Mouse (Mus musculus) C2C12 (cell line): ENCODE measurements at regions not wholly inside any gene's neighbourhood (a gene's known extent, or its start where the extent isn't known, plus 50 kb on each side); places are given as distances from the start of the nearest gene placed in this dataset.

Experiments
- H3K27me3 ChIP-seq: one replicate; pipeline ENCODE4 v1.6.1; 2011; ENCODE audit not compliant: control insufficient read depth, insufficient read depth, insufficient read length
- H3K36me3 ChIP-seq: one replicate; pipeline ENCODE4 v1.6.1; 2011; ENCODE audit not compliant: control insufficient read depth, insufficient read depth
- H3K4me3 ChIP-seq: one replicate; pipeline ENCODE4 v1.5.1; 2011; ENCODE audit warnings: mild to moderate bottlenecking, control low read depth; ENCODE audit not compliant: poor library complexity, insufficient read depth, severe bottlenecking
- H3K79me2 ChIP-seq: one replicate; pipeline ENCODE4 v1.6.1; 2011; ENCODE audit not compliant: control insufficient read depth, insufficient read depth
- H3K79me3 ChIP-seq: one replicate; pipeline ENCODE4 v1.6.1; 2011; ENCODE audit warnings: low read depth, control low read depth
- H3ac ChIP-seq: one replicate; pipeline ENCODE3; 2011; ENCODE audit warnings: low read depth; ENCODE audit not compliant: control insufficient read depth, insufficient read length
- CEBPB ChIP-seq: IDR thresholded peaks from one replicate; pipeline ENCODE4 v1.6.1; 2011; ENCODE audit warnings: low read depth, mild to moderate bottlenecking, control low read depth, moderate library complexity
- CTCF ChIP-seq: IDR thresholded peaks from one replicate; pipeline ENCODE4 v1.5.1; 2011; ENCODE audit not compliant: control insufficient read depth, insufficient read depth, insufficient read length
- FOSL1 ChIP-seq: IDR thresholded peaks from one replicate; pipeline ENCODE4 v1.8.0; 2011; ENCODE audit warnings: mild to moderate bottlenecking, low read length; ENCODE audit not compliant: poor library complexity, insufficient read depth, severe bottlenecking
- MAX ChIP-seq: IDR thresholded peaks from one replicate; pipeline ENCODE4 v1.6.1; 2011; ENCODE audit warnings: mild to moderate bottlenecking, control low read depth
- MYOD1 ChIP-seq: IDR thresholded peaks from one replicate; pipeline ENCODE4 v1.6.1; 2011; ENCODE audit warnings: low read depth; ENCODE audit not compliant: control insufficient read depth, insufficient read length
- MYOG ChIP-seq: IDR thresholded peaks from one replicate; pipeline ENCODE4 v1.6.1; 2011; ENCODE audit not compliant: control insufficient read depth, insufficient read length; ENCODE audit errors: extremely low read depth
- USF1 ChIP-seq: IDR thresholded peaks from one replicate; pipeline ENCODE4 v1.6.1; 2011; ENCODE audit warnings: low read depth, mild to moderate bottlenecking, control low read depth, moderate library complexity

- Histone ChIP-seq H3K79me3 (no peaks in the 10 kb centered on the region), H3K27me3 (no peaks in the 10 kb centered on the region), H3ac (no peak overlapping the region), H3K36me3 (no peaks in the 10 kb centered on the region), H3K4me3 (no peak overlapping the region), H3K79me2 (no peaks in the 10 kb centered on the region)
- TF ChIP-seq MYOG, result no peak
- no peak for TF ChIP-seq MYOD1
- TF ChIP-seq FOSL1, result no peak
- TF ChIP-seq CEBPB, result no peak
- TF ChIP-seq MAX, result no peak
- TF ChIP-seq USF1, result no peak
These were observed 96.6 kb downstream of the Trib2 start for GRCm38 (mm10) chr12:15720171-15720570.

- Histone ChIP-seq H3K36me3 (no peaks in the 10 kb centered on the region), H3ac (no peak overlapping the region), H3K4me3 (no peak overlapping the region), H3K79me2 (no peaks in the 10 kb centered on the region), H3K79me3 (no peaks in the 10 kb centered on the region), H3K27me3 (no peaks in the 10 kb centered on the region)
- no peak for TF ChIP-seq USF1
- no peak for TF ChIP-seq CTCF
- no peak for TF ChIP-seq MYOD1
- TF ChIP-seq FOSL1, result no peak
- no peak for TF ChIP-seq CEBPB
- no peak for TF ChIP-seq MAX
- TF ChIP-seq MYOG, result no peak
These were observed 97.9 kb downstream of the Trib2 start for GRCm38 (mm10) chr12:15718827-15719226.

GRCm38 (mm10) chr12:15717989-15718388, 98.7 kb downstream of the Trib2 start:
- Histone ChIP-seq H3ac (no peak overlapping the region), H3K79me3 (no peaks in the 10 kb centered on the region), H3K27me3 (no peaks in the 10 kb centered on the region), H3K36me3 (no peaks in the 10 kb centered on the region), H3K4me3 (no peak overlapping the region), H3K79me2 (no peaks in the 10 kb centered on the region)
- no peak for TF ChIP-seq CTCF
- no peak for TF ChIP-seq MAX
- TF ChIP-seq CEBPB, result no peak
- no peak for TF ChIP-seq USF1
- no peak for TF ChIP-seq MYOG
- TF ChIP-seq MYOD1, result no peak
- no peak for TF ChIP-seq FOSL1

GRCm38 (mm10) chr12:15717342-15717741, 99.4 kb downstream of the Trib2 start:
- Histone ChIP-seq H3K4me3 (no peak overlapping the region), H3K36me3 (no peaks in the 10 kb centered on the region), H3K27me3 (no peaks in the 10 kb centered on the region), H3K79me3 (no peaks in the 10 kb centered on the region), H3K79me2 (no peaks in the 10 kb centered on the region), H3ac (no peak overlapping the region)
- no peak for TF ChIP-seq MYOG
- no peak for TF ChIP-seq CTCF
- no peak for TF ChIP-seq FOSL1
- no peak for TF ChIP-seq MAX
- TF ChIP-seq USF1, result no peak
- no peak for TF ChIP-seq MYOD1
- no peak for TF ChIP-seq CEBPB

GRCm38 (mm10) chr12:15713623-15714022, 103.1 kb downstream of the Trib2 start:
- TF ChIP-seq MYOD1 (no peak), MYOG (no peak), CEBPB (no peak), CTCF (no peak), FOSL1 (no peak), USF1 (no peak), MAX (no peak)
- no peaks in the 10 kb centered on the region for H3K27me3 ChIP-seq
- no peaks in the 10 kb centered on the region for H3K79me2 ChIP-seq
- H3K36me3 ChIP-seq, result no peaks in the 10 kb centered on the region
- no peak overlapping the region for H3K4me3 ChIP-seq
- H3ac ChIP-seq, result no peak overlapping the region
- no peaks in the 10 kb centered on the region for H3K79me3 ChIP-seq

GRCm38 (mm10) chr12:15707570-15708095, 109.1 kb downstream of the Trib2 start:
- H3K79me3 ChIP-seq, result no peaks in the 10 kb centered on the region
- H3K79me2 ChIP-seq, result no peaks in the 10 kb centered on the region
- H3K27me3 ChIP-seq, result no peaks in the 10 kb centered on the region
- H3K4me3 ChIP-seq, result no peak overlapping the region
- no peaks in the 10 kb centered on the region for H3K36me3 ChIP-seq
- no peak overlapping the region for H3ac ChIP-seq
- TF ChIP-seq MAX, result no peak
- TF ChIP-seq MYOG, result no peak
- peak; percentile 70 for TF ChIP-seq FOSL1
- TF ChIP-seq USF1, result no peak
- no peak for TF ChIP-seq MYOD1
- peak; percentile 68 for TF ChIP-seq CEBPB
- TF ChIP-seq CTCF, result no peak
